Mouse (Mus musculus) megakaryocyte progenitor cell, adult 5-6 weeks (primary cell): ENCODE data around the gene Zfp609. TPM values are rescaled to one million over a fixed set of nuclear protein-coding genes. Genes with fewer than 3 reads are reported as not detected.

ENCODE experiments used
- ATAC-seq: replicated peaks from 2 replicates; pipeline ENCODE4 v1.8.0; 2016; ENCODE audit warnings: mild to moderate bottlenecking, moderate TSS enrichment, inconsistent platforms; ENCODE audit not compliant: poor library complexity
- total RNA-seq, 2 experiments: library from RNA; stranded (forward) in 1 of 2; stranded (reverse) in 1 of 2; fragments of 157-497, 149-512 nt in 1 of 2; fragments of 200-1000 nt in 1 of 2; gene quantifications; 2 replicates each; pipeline versions ENCODE4 v1.2.3 to v1.2.4; 2015 to 2017

Zfp609 gene
- 22.6 and 23.3 TPM in 2 replicates for total RNA-seq (2015)
- total RNA-seq (2017) = 5.5 and 6.8 TPM in 2 replicates

- ATAC-seq = peak; percentile 78
These were observed at the start of gene Zfp609 for GRCm38 (mm10) chr9:65827344-65828015. Gene Zfp609 (minus strand): TSS chr9:65827564.

GRCm38 (mm10) chr9:65859656-65860055 is 32.3 kb upstream of the Zfp609 start:
- ATAC-seq = no peak

GRCm38 (mm10) chr9:65850203-65850602 is 22.8 kb upstream of the Zfp609 start:
- ATAC-seq = 0 out of 2 replicates have a peak, but pooled peaks have one; percentile 45

- ATAC-seq = peak; percentile 81
These were observed 20.8 kb upstream of the Zfp609 start for GRCm38 (mm10) chr9:65848154-65848553.

- peak; percentile 76 for ATAC-seq
These were observed 17.2 kb upstream of the Zfp609 start for GRCm38 (mm10) chr9:65844421-65845165.

GRCm38 (mm10) chr9:65839841-65840240 is 12.5 kb upstream of the Zfp609 start:
- no peak for ATAC-seq

- ATAC-seq = no peak
These were observed 9.6 kb upstream of the Zfp609 start for GRCm38 (mm10) chr9:65836916-65837315.

GRCm38 (mm10) chr9:65834628-65835354 is 7.4 kb upstream of the Zfp609 start:
- ATAC-seq = no peak; the same call in 1 of the 2 replicates

GRCm38 (mm10) chr9:65833640-65834039 is 6.3 kb upstream of the Zfp609 start:
- ATAC-seq = no peak

GRCm38 (mm10) chr9:65833230-65833629 is 5.9 kb upstream of the Zfp609 start:
- ATAC-seq = no peak

- no peak for ATAC-seq
These were observed 4.7 kb upstream of the Zfp609 start for GRCm38 (mm10) chr9:65832041-65832440.

GRCm38 (mm10) chr9:65831164-65831563 is 3.8 kb upstream of the Zfp609 start:
- peak; percentile 13; the same call in 1 of the 2 replicates for ATAC-seq

- ATAC-seq = no peak
These were observed 2.9 kb upstream of the Zfp609 start for GRCm38 (mm10) chr9:65830255-65830654.

- ATAC-seq = peak; percentile 47
These were observed 2.0 kb upstream of the Zfp609 start for GRCm38 (mm10) chr9:65829410-65829809.

- peak; percentile 10; the same call in 1 of the 2 replicates for ATAC-seq
These were observed 1.1 kb upstream of the Zfp609 start for GRCm38 (mm10) chr9:65828511-65828910.

- no peak for ATAC-seq
These were observed 646 bp upstream of the Zfp609 start for GRCm38 (mm10) chr9:65828016-65828403.

GRCm38 (mm10) chr9:65826588-65827343 is 598 bp downstream of the Zfp609 start:
- ATAC-seq = peak; percentile 20

- peak; percentile 36 for ATAC-seq
These were observed 1.2 kb downstream of the Zfp609 start for GRCm38 (mm10) chr9:65826226-65826587.

- no peak for ATAC-seq
These were observed 3.5 kb downstream of the Zfp609 start for GRCm38 (mm10) chr9:65823716-65824462.

- ATAC-seq = no peak
These were observed 5.4 kb downstream of the Zfp609 start for GRCm38 (mm10) chr9:65822011-65822410.
